Mouse (Mus musculus): ENCODE results near the gene Plp1. TPM values are rescaled to one million over a fixed set of nuclear protein-coding genes. Genes with fewer than 3 reads are reported as not detected.

Gene Plp1
- polyA plus RNA-seq, 1 experiment from 2014 or later, result 3.8 TPM

GRCm38 (mm10) chrX:136868061-136869040, 45.9 kb downstream of the Plp1 start, which contains the start of gene Rab9b:
TSS of gene Rab9b (minus strand) at chrX:136868755.
- ATAC-seq (ENCODE audit: insufficient number of reproducible peaks, low FRiP score), result peak; percentile 53; the same call in 1 of the 2 replicates
- Histone ChIP-seq H3K36me3 (no peaks in the 10 kb centered on the region), H3K27me3 (replicated peaks) (no peaks in the 10 kb centered on the region), H3K9ac (peak within 1 kb of the TSS; percentile 43; the same call in 1 of the 2 replicates), H3K27ac (ENCODE audit: poor library complexity, severe bottlenecking) (no peak within 1 kb of the TSS), H3K4me2 (peak within 1 kb of the TSS; percentile 89), H3K4me3 (peak within 1 kb of the TSS; percentile 51), H3K9me3 (replicated peaks) (no peaks in the 10 kb centered on the region), H3K4me1 (replicated peaks) (no peaks in the 10 kb centered on the region)
- 12% methylated on average over 36 of the region's 36 CpGs for WGBS

Other genes with a start within 250 kb of the Plp1 start
- 5.1 and 7.1 TPM in 2 replicates for gene Tceal3, start 231.8 kb upstream of the Plp1 start, polyA plus RNA-seq (2016; fragmentation: Nextera tagmentation; extraction: Ambion mirVana)
- gene Tceal1, start 114.7 kb upstream of the Plp1 start, polyA plus RNA-seq (2016; fragmentation: Nextera tagmentation; extraction: Ambion mirVana), result 8.7 and 9.3 TPM in 2 replicates
- gene Morf4l2, start 79.0 kb upstream of the Plp1 start, polyA plus RNA-seq (2016; fragmentation: Nextera tagmentation; extraction: Ambion mirVana), result 403 and 424 TPM in 2 replicates
- gene Glra4, start 42.5 kb upstream of the Plp1 start, polyA plus RNA-seq (2016; fragmentation: Nextera tagmentation; extraction: Ambion mirVana), result not detected in 2 replicates
- 0.21 and 0.26 TPM in 2 replicates for gene Rab9b, start 46.1 kb downstream of the Plp1 start, polyA plus RNA-seq (2016; fragmentation: Nextera tagmentation; extraction: Ambion mirVana)
- not detected in 2 replicates for gene H2bfm, start 104.7 kb downstream of the Plp1 start, polyA plus RNA-seq (2016; fragmentation: Nextera tagmentation; extraction: Ambion mirVana)
- 18.1 and 22.5 TPM in 2 replicates for gene Tmsb15b2, start 152.8 kb downstream of the Plp1 start, polyA plus RNA-seq (2016; fragmentation: Nextera tagmentation; extraction: Ambion mirVana)
- 1.4 and 2.3 TPM in 2 replicates for gene Tmsb15l, start 154.2 kb downstream of the Plp1 start, polyA plus RNA-seq (2016; fragmentation: Nextera tagmentation; extraction: Ambion mirVana)
- gene Tmsb15b1, start 154.2 kb downstream of the Plp1 start, polyA plus RNA-seq (2016; fragmentation: Nextera tagmentation; extraction: Ambion mirVana), result 11.7 and 12.1 TPM in 2 replicates
- gene Zcchc18, start 170.5 kb downstream of the Plp1 start, polyA plus RNA-seq (2016; fragmentation: Nextera tagmentation; extraction: Ambion mirVana), result 2.7 and 4.1 TPM in 2 replicates
- gene Slc25a53, start 215.6 kb downstream of the Plp1 start, polyA plus RNA-seq (2016; fragmentation: Nextera tagmentation; extraction: Ambion mirVana), result 5.1 and 5.4 TPM in 2 replicates
- 7.8 and 8.4 TPM in 2 replicates for gene Fam199x, start 226.9 kb downstream of the Plp1 start, polyA plus RNA-seq (2016; fragmentation: Nextera tagmentation; extraction: Ambion mirVana)

Measured in heart, embryonic 12.5 days (tissue).